Mouse (Mus musculus) retina, adult 2 months (tissue): ENCODE measurements at regions not wholly inside any gene's neighbourhood (a gene's known extent, or its start where the extent isn't known, plus 50 kb on each side); places are given as distances from the start of the nearest gene placed in this dataset.

Source experiments
- DNase-seq: peaks from one replicate; pipeline ENCODE4 v3.0.0-alpha.2; 2012; ENCODE audit warnings: low read depth, low spot score

DNA sequence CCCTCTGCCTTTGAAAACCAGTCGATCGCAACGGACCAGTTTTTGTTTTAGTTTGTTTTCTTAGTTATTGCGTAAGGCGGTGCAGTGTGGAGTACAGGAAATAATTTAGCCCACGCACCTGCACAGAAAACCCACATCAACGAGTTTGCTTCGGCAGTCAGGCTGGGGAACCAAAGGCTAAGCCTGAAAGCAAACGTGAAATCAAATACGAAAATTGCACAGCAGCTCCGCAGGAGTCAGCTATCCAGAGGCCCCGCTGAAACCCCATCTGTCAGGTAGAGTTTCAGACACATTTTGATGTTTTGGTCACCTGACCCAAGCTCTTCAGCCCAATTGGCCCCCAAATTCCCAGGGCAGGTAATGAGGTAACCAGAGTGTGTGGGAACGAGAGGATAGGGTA, 435.6 kb upstream of the Atp11b start:
- DNase-seq = no peak

DNA sequence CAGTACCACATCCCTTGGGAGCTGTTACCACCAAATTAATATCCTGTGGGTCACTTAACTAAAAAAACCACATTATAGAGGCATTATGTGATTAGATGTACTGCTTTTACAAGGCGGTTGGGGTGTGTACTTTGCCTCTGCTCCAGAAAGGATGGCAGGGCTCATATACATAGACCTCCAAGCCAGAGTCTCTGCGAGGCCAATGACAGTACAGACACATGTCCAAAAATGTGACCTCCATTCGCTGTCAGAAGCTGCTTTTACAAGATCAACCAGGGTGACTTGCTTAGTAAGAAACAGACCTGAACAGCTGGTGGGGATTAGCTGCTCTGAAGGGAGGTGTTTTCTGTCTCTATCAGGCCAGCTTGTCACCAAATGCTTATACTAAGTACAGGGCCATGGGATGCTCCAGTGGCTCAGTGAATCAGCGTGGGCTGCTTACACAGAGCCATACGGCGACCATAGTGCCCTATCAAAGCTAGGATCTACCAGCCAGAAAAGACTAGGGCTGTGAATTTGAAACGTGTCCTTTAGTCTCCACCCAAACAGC, 433.0 kb upstream of the Atp11b start:
- DNase-seq = peak; percentile 18

DNA sequence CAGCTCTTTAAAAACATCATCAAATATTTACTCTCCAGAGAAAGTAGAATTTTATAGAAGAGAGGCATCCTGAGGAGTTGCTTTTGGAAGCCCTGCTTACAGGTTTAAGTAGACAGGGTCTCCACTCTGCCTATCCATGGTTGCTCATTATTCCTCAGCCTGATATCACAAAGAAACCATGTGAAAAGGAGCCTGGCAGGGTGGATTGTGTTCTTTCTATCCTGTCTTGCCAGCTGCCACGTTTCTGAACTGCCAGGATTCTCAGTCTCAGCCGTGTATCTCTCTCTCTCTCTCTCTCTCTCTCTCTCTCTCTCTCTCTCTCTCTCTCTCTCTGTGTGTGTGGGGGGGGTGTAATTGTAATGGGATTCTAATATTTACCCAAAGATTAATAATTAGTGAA, 431.9 kb upstream of the Atp11b start:
- DNase-seq = no peak

DNA sequence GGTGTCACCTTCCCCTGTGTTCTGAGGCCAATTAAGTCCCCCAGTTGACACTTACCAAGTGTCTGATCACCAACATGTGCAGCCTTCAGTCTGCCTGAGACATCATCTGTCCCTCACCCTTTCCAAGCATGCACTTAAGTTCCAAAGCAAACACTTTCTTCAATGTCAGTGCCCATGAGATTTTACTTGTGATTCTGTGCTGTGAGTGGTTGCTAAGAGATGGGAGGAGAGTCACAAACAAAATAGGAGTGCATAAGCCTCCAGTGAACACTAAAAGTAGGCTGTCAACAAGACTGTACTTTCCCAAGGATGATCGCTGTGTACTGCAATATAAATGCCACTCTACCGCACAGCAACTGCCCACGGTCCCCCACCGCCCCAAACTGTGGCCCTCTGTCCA, 431.0 kb upstream of the Atp11b start:
- no peak for DNase-seq

DNA sequence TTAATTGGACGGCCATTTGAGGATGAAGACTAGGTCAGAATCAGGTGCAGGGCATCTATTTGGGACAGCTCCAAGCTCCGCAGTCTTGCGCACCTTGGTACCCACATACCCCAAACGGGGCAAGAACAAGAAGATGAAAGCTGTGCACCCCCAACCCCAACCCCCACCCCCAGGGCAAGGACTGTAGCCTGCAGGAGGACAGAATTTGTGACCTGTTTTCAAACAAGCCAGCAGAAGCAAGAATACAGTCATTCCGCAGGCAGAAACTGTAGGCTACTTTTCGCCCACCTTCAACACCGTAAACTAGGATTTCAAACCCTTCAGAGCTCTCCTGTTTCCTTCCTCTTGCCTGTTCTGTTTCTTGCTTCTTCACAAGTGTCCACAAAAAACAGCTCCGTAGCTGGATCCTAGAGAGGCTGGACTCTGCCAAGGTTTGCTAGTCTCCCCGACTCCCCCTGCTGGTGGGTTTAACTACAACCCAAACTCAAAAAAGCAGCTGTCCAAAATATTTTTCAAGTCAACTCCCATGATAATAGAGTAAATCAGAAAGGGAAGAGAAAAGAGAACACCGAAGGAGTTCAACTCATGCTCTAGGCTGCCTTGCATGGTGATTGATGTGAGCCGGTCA, 430.3 kb upstream of the Atp11b start:
- peak; percentile 16 for DNase-seq

DNA sequence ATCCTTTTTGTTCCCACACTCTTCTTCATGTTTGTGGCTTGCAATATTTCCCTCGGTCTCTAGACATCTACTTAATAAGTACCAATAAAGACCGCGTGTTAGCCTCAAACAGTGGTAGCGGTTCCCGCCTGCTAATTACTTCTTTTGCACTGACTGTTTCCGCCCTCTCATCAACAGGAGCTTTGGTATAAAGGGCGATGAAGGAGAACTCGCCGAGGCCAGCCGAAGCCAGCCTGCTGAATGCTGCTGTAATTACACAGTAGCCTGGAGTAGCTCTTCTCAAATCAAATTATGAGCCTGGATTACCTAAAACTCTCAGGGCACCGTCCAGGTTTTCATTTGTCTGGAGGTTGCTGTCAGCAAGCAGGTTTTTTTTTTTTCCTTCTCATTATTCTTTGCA, 429.7 kb upstream of the Atp11b start:
- no peak for DNase-seq

DNA sequence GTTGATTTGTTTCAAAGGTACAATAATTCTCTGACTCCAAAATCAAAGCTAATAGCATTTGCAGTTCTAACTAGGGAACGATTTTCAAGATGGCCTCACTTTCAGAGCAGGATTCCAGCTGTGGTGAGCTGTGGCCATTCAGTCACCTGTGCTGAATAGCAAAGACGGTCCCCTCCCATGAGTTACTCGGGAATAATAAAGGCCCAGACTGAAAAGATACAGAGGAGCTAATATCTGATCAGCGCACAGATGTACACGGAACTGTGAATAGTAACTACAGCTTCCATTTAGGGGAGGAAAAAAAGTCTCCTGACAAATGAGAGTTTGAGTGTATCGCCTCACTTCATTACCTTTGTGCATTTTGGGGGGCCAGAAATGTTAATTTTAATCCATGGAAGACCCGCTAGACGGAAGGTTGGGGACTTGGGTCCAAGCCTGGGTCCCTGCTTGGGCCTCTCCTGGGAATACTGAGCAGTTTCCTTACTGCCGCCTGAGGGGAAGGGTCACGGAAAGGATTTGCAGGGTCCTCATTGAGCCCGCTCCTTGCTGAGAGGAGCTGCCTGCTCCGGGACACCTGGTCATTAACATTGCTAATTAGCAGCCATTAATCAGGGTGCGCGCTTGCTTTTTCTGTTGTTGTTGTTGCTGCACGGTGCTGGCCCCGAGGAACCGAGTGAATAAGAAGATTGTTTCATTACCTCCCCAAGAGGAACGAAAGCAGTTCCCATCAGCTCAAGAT, 421.2 kb upstream of the Atp11b start:
- DNase-seq = no peak

DNA sequence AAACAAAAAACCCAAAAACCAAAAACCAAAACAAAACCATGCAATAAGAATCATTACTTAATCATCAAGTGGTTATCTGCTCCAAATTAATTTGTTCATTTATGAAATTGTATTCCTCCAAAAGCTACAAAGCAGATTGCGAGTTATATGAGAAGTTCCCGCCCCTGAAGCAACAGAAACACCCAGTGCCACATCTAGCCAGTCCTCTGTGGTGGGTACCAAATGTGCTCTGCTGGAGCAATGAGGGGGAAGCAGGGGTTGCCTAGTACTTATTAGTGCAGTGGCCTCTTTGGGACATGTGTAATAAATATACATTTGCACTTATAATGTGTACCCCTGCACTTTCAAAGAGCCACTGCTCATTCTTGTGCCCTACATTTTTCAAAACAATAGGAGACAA, 419.9 kb upstream of the Atp11b start:
- DNase-seq = no peak

DNA sequence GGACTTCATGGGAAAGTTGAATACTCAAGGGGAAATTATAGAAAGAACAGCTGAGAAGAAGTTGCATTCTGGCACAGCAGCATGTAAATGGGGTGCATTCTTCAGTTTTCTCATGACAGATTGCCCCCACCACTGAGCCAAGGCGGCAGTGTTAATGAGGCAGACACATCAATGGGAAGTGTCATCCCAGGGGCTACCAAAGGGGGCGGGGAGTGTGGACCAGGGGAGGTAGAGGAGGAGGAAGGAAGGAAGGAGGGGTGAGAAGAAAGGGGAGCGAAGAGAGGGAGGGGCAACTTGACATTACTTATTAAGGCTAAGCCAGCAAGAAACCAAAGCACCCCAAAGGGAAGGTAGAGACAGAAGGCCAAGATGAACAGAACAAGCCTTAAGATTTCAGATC, 419.4 kb upstream of the Atp11b start:
- DNase-seq = no peak

DNA sequence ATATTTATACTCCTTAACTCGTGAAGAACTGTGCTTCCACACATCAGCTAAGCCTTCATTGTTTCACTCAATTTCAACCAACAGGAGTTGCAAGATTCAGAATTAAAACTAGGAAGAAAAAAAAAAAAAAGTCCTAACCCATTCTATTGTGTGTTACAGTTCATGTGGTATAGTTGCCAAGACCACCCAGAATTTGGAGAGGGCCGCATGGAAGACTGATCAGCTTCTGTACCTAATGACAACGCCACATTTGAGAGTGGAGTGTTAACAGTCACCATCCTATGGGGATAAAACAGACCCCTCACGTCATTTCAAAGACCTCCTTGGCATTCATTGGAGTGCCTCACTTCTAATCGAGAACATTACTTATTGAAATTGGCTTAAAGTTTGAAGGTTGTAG, 418.1 kb upstream of the Atp11b start:
- no peak for DNase-seq

DNA sequence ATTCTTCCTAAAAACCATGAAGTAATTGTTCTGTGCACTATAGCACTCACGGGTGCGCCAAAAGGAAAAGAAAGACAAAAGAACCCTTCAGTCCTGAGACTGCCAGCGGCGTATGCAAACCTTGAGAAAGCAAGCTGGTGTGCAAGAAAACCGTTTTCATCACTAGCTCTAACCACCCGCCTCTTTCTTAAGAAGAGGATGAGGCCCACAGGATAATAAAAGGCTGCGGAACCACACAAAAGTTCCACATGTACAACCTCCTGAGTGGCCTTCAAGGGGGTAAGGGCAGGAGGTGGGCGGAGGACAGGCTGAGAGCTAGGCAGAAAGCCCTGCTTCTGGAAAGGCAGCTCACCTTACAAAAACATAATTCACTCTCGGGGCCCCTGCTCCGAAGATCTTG, 413.4 kb upstream of the Atp11b start:
- DNase-seq = no peak

DNA sequence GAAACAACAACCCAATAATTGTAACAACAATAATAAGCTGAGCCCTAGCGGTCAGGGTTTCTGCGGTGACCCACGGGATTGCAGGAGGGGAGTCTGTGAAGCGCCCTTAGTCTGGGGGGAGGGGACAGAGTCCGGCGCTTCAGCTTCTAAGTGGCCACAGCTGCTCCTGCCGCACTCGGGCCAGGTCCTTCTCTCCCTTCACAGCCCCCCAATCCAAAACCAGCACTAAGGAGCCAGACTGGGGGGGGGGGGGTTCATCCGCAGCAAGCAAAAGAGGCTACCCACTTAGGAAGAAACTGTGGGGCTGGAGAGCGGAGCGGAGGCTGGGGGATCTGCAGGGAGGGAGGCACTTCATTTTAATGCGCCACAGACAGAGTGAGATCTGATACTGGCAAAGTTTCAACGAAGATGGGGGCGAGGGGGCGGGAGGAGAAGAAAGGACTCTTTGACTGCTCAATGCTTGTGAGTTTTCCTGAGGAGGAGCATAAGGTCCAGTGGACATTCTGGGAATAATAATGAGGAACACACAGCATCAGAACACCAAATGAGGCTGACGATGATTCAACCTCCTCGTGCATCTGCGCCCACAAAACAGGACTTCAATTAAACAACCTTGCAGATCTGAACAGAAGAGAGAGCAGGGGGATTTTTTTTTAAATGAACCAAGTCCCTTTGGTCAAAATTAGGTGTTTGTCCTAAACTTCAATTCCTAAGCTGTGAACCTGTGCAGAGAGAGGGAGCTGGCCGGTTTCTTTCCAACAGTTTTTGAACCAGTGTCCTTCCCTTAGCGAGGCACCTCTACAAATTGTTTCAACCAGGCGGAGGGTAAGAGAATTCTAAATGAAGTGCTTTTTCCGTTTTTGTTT, 412.7 kb upstream of the Atp11b start:
- no peak for DNase-seq

DNA sequence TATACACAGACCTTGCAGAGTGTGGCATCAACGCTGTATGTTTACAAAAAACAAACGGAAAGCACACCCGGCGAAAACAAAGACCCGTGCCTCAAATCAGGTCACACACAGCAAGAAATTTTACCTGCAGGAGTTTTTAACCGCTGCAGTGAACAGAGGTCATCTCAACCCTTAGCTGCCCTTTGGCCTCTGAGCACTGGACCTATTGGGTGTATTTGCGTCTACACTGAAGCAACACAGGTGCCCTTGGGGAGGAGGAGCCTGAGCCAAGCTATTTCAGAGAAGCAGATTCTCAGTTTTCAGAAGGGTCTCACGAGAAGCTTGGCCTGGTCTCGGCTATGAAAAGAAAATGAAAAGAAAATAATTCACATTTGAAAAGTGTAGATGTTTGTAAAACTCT, 412.1 kb upstream of the Atp11b start:
- DNase-seq = no peak

DNA sequence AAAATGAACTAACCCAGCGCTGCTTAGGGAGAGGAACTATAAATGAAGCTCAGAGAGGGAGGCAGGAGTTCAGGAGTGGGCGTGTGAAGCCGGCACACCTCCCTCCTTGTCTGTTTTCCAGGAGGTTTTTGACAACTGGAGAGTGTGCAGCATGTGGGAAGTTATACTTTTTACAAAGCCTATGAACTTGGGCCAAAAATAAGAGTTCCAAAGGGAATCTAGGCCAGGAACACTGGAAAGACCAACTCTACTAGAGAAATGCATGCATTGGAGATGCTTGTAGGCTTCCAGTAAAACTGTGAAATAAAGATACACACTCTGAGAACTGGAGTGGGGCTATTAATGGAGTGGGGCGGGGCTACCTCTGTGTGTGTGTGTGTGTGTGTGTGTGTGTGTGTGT, 411.3 kb upstream of the Atp11b start:
- no peak for DNase-seq

DNA sequence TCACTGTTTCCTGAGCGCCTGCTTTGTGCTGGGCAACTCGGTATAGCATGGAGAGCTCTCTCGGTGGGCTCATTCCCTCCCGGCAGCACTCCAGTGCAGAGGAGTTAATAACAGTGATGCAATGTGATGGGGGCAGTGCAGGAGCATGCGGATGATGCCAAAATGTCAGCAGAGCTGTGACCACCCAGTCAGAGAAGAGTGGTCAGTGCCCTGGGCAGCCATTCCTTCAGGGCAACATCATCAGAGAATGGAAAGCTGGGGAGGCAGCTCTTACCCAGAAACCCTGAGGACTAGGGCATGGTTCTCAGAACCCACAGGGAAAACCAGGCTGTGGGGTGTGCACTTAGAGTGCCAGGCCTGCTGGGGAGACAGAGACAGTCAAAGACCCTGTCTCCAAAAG, 410.0 kb upstream of the Atp11b start:
- no peak for DNase-seq

DNA sequence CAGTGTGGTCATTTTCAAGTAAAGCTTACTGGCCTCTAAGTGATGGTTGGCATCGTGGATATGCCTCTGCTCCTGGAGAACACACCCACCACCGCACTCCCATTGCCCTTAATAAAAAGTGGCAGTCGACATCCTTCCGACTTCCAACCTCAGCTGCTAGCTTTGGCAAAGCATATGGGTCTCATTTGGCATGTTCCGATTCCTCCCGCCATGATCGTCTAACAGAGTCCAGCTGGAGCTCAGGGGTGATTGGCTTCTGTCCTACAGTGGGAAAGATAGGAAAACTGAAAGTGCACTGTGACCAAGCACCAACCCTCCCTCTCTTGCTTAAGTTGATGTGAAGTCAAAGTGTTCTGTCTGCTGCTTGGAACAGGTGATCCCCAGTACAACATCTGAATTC, 404.8 kb upstream of the Atp11b start:
- DNase-seq = no peak

DNA sequence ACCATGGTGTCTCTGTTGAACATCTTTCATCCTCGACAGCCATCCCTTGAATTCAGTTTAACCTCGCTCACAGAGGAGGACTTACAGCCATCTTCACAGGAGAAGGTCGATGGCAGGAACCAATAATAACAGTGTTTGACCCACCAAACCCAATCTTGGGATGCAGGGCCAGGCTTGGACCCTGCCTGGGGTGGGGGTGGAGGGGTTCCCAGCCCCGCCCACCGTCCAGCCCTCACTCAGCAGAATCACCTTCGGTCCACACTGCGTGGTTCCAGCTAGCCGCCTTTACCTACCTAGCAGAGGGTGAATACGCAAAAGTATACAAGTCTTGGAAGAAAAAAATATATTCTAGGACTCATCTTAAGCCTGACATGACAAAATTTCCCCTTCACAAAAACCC, 400.5 kb upstream of the Atp11b start:
- no peak for DNase-seq

DNA sequence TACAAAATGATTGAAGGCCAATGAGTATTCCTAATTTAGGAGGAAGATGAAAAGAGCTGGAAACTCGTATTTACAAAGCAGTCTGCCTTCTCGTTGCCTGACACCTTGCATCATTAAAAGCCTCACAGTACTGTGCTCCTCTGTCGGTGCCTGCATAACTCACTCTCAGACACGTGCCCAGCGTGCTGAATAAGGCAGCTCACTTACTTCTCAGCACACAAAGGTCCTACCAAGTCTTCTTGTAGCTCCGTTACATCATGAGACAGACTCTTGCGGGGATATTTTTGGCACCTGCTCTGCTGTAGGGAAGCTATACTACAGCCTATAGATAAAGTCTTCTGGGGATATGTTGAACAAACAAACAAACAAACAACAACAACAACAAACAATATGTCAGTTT, 400.0 kb upstream of the Atp11b start:
- DNase-seq = no peak

DNA sequence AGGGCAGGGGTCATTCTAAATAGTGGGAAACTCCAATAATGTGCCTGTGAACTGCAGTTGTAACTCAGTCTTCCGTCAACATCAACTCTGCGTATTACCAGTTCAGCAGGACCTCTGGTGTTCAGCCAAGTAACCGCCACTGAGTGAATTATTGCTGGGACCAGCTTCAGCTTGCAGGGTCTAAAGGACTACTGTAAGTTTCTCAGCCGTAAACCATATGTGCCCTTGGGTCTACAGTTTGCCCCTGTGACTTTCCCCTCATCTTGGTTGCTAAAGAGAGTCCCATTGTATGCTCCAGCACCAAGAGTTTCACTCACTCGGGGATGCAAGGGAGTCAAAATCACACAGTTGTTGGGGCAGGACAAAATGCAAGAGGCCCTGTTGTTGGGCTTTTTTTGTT, 399.6 kb upstream of the Atp11b start:
- DNase-seq = no peak

DNA sequence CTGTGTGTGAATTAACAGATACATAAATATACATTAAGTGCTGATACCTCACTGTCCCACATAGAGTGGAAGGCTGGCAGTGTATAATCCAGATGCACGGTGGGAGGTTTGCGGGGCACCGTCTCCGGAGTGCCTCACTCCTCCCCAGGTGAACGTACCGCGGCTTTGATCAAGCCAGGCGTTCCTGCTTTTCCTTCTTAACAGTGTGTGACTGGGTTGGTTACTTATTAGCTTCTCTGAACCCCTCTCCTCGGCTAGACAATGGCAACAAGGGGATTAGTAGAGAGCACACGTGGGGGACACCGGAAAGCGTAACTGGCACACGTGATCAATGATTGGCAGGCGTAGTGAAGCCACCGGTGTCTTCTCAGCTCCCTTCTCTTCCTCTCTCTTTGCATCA, 396.8 kb upstream of the Atp11b start:
- DNase-seq = no peak

DNA sequence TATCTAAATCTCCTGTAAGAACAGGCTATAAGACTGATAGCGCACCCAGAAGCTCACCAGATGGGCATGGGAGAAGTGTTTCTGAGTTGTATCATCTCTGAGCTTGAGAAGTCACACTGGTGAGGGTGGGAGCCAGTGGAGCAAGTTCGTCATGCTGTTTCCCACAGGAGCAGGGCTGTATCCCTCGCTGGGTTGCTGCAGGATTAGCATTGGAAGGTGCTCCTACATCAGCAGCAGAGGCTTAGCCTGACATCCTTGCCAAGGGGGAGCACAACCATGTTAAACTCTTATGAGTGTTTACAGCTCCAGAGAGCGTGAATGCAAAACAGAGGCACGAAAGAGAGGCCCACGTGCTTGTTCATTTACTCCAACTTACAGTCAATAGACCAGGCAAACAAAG, 395.4 kb upstream of the Atp11b start:
- DNase-seq = no peak

DNA sequence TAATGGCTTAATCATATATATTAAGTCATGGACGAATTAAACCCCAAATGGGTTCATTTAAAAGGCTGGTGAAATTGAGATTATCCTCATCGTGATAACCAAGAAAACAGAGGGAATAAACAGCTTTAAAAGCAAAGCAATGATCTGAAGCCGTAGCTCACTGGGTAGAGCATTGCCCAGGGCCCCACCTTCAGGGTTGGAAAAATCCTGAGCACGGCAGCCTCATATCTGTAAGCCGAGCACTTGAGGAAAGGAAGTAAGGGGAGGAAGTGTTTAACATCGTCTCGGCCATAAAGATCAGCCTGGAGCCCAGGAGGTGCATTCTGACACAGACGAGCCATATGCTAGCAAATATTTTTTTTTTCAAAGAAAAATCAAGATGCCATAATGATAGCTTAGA, 394.6 kb upstream of the Atp11b start:
- DNase-seq = no peak

DNA sequence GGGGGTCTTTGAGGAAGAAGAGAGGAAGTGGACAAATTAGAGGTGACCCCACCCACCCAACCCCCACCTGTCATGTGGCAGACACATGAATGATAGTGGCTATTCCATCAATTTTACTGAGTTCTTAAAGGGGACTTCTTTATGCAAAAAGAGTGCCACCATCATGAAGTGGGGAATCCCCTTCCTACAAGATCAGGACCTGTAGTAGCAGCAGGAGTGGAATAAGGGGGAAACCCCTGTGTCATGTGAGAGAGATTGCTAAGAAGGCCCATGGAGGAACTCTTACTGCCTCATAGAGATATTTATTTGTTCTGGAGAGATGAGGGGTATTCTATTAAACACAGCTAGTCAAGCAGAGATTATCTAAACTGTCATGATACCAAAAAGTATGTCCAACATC, 393.4 kb upstream of the Atp11b start:
- no peak for DNase-seq
